In genomic region chr17:25111739-25112422, GRCm38 (mm10) we compare ENCODE assay signal across 9 mouse cellular contexts. TPM values are rescaled to one million over a fixed set of nuclear protein-coding genes. Genes with fewer than 3 reads are reported as not detected.
A peak's percentile ranks its signal among the peaks of the same experiment; 100 is the strongest.
DNase-seq lines count a peak whose midpoint lies in the region; ATAC-seq and TF ChIP-seq lines count a peak whose summit lies in the region.
"Had no signal": no experiment of that assay in that cellular context is flagged by ENCODE, and none has a peak within 500 bp of the region (broad histone marks: within the 10 kb centered on the region; RNA-seq: fewer than 3 reads in every experiment).

No protein-coding gene starts in this region.

- peaks cover 18% of the 10 kb centered on the region for H3K4me1 ChIP-seq in forebrain, embryonic 13.5 days
- peaks cover 2% of the 10 kb centered on the region; the same call in 1 of the 2 replicates for H3K4me1 ChIP-seq in forebrain, embryonic 11.5 days (replicated peaks; ENCODE audit: control insufficient read depth, insufficient read depth, low read length)
- H3K4me1 ChIP-seq in forebrain, postnatal 0 days (ENCODE audit: insufficient read depth) = peaks cover 10% of the 10 kb centered on the region; the same call in 1 of the 2 replicates

- ATAC-seq in forebrain, embryonic 13.5 days = no peak; the same call in 1 of the 2 replicates
- no peak for ATAC-seq in forebrain, embryonic 11.5 days (replicated peaks; ENCODE audit: low FRiP score)
- ATAC-seq in forebrain, postnatal 0 days = peak; percentile 75
- ATAC-seq in megakaryocyte progenitor cell, adult 5-6 weeks (replicated peaks; ENCODE audit: poor library complexity) = no peak
- no peak for ATAC-seq in monocyte, adult 5-6 weeks (replicated peaks; ENCODE audit: insufficient number of reproducible peaks, low FRiP score, low TSS enrichment, poor library complexity, severe bottlenecking)

- no peak for DNase-seq in forebrain, embryonic 11.5 days (ENCODE audit: low spot score)
- peak; percentile 63 for DNase-seq in adrenal gland, adult 2 months
- DNase-seq in forebrain, postnatal 0 days = peak; percentile 79
- DNase-seq in kidney, adult 9 months = peak; percentile 75
- DNase-seq in lung, postnatal 14 days = peak; percentile 63

- TF ChIP-seq CTCF in forebrain, postnatal 0 days (IDR thresholded peaks at IDR 0.05; ENCODE audit: low read depth) = no peak

- H3K9ac ChIP-seq in forebrain, embryonic 13.5 days = 0 out of 2 replicates have a peak overlapping the region, but pooled peaks have one; percentile 21
- H3K9ac ChIP-seq in forebrain, embryonic 11.5 days (ENCODE audit: low read length) = no peak overlapping the region
- H3K9ac ChIP-seq in forebrain, postnatal 0 days = no peak overlapping the region

- no peaks in the 10 kb centered on the region for H3K9me3 ChIP-seq in forebrain, embryonic 13.5 days (replicated peaks)
- H3K9me3 ChIP-seq in forebrain, embryonic 11.5 days (ENCODE audit: control insufficient read depth, low read length) = no peaks in the 10 kb centered on the region
- no peaks in the 10 kb centered on the region for H3K9me3 ChIP-seq in forebrain, postnatal 0 days (ENCODE audit: low read length)

- H3K36me3 ChIP-seq in forebrain, embryonic 13.5 days (ENCODE audit: poor library complexity, severe bottlenecking) = peaks cover 65% of the 10 kb centered on the region
- H3K36me3 ChIP-seq in forebrain, embryonic 11.5 days (ENCODE audit: control insufficient read depth, insufficient read depth, low read length) = no peaks in the 10 kb centered on the region; the same call in 1 of the 2 replicates
- H3K36me3 ChIP-seq in forebrain, postnatal 0 days (ENCODE audit: insufficient read depth) = peaks cover 35% of the 10 kb centered on the region

- no peak overlapping the region for H3K4me2 ChIP-seq in forebrain, embryonic 13.5 days
- H3K4me2 ChIP-seq in forebrain, embryonic 11.5 days (ENCODE audit: low read depth, low read length, severe bottlenecking) = no peak overlapping the region
- H3K4me2 ChIP-seq in forebrain, postnatal 0 days (ENCODE audit: low read depth) = peak overlapping the region; percentile 17; the same call in 1 of the 2 replicates

- 86% methylated on average over 8 of the region's 8 CpGs for WGBS in forebrain, embryonic 13.5 days
- WGBS in forebrain, embryonic 11.5 days = 91% methylated on average over 8 of the region's 8 CpGs
- 68% methylated on average over 8 of the region's 8 CpGs for WGBS in forebrain, postnatal 0 days

- no peaks in the 10 kb centered on the region for H3K27me3 ChIP-seq in forebrain, embryonic 13.5 days
- no peaks in the 10 kb centered on the region for H3K27me3 ChIP-seq in forebrain, embryonic 11.5 days (ENCODE audit: control insufficient read depth, insufficient read depth, low read length)
- H3K27me3 ChIP-seq in forebrain, postnatal 0 days (ENCODE audit: insufficient read depth, low read length) = no peaks in the 10 kb centered on the region

- no peak overlapping the region for H3K27ac ChIP-seq in forebrain, embryonic 13.5 days
- no peak overlapping the region for H3K27ac ChIP-seq in forebrain, embryonic 11.5 days (ENCODE audit: low read depth, low read length)
- peak overlapping the region; percentile 72 for H3K27ac ChIP-seq in forebrain, postnatal 0 days (ENCODE audit: low read depth, low read length)

- H3K4me3 ChIP-seq in forebrain, embryonic 13.5 days = no peak overlapping the region
- H3K4me3 ChIP-seq in forebrain, embryonic 11.5 days (ENCODE audit: low read depth, low read length) = no peak overlapping the region
- H3K4me3 ChIP-seq in forebrain, postnatal 0 days (ENCODE audit: low read depth, low read length) = no peak overlapping the region

RNA-seq across cellular contexts. Expression of gene Telo2, which starts 3.9 kb away (rescaled TPM):
- polyA plus RNA-seq in forebrain, embryonic 13.5 days (2015; fragmentation: Nextera tagmentation; extraction: Ambion mirVana) = 41.2 and 45.3 TPM in 2 replicates
- polyA plus RNA-seq in forebrain, embryonic 11.5 days (2014; fragmentation: Nextera tagmentation; extraction: Ambion mirVana) = 41.2 and 45.4 TPM in 2 replicates
- total RNA-seq in adrenal gland, adult 2 months (2021) = 10 to 100 TPM; 16.4 to 24.5 TPM
- 15.5 and 15.7 TPM in 2 replicates for polyA plus RNA-seq in adrenal gland, adult 2 months (2012; rRNA removed)
- total RNA-seq in forebrain, postnatal 0 days (2014; rRNA removed) = 51.9 and 92.2 TPM in 2 replicates
- polyA plus RNA-seq in forebrain, postnatal 0 days (2015; fragmentation: Nextera tagmentation; extraction: Ambion mirVana) = 32.4 and 35.6 TPM in 2 replicates
- 15.5 and 31.2 TPM in 2 replicates for total RNA-seq in megakaryocyte progenitor cell, adult 5-6 weeks (2015)
- 28.8 and 35.5 TPM in 2 replicates for total RNA-seq in megakaryocyte progenitor cell, adult 5-6 weeks (2017)
- total RNA-seq in monocyte, adult 5-6 weeks (2017) = 13.3 to 21.2 TPM (median 17.5 TPM) in 3 replicates

RNA-seq across cellular contexts. Expression of gene Ptx4, which starts 8.7 kb away (rescaled TPM):
- polyA plus RNA-seq in forebrain, embryonic 13.5 days (2015; fragmentation: Nextera tagmentation; extraction: Ambion mirVana) = not detected in 2 replicates
- 0.12 TPM in 1 of 2 replicates, not detected in the other for polyA plus RNA-seq in forebrain, embryonic 11.5 days (2014; fragmentation: Nextera tagmentation; extraction: Ambion mirVana)
- not detected for total RNA-seq in adrenal gland, adult 2 months (2021)
- polyA plus RNA-seq in adrenal gland, adult 2 months (2012; rRNA removed) = not detected in 2 replicates
- 1.2 TPM in 1 of 2 replicates, not detected in the other for total RNA-seq in forebrain, postnatal 0 days (2014; rRNA removed)
- 0.20 and 0.54 TPM in 2 replicates for polyA plus RNA-seq in forebrain, postnatal 0 days (2015; fragmentation: Nextera tagmentation; extraction: Ambion mirVana)
- not detected in 2 replicates for total RNA-seq in megakaryocyte progenitor cell, adult 5-6 weeks (2015)
- total RNA-seq in megakaryocyte progenitor cell, adult 5-6 weeks (2017) = not detected in 2 replicates
- total RNA-seq in monocyte, adult 5-6 weeks (2017) = not detected in 3 replicates

RNA-seq across cellular contexts. Expression of gene Clcn7, which starts 21.3 kb away (rescaled TPM):
- 23.6 and 29.6 TPM in 2 replicates for polyA plus RNA-seq in forebrain, embryonic 13.5 days (2015; fragmentation: Nextera tagmentation; extraction: Ambion mirVana)
- 24.2 and 25.4 TPM in 2 replicates for polyA plus RNA-seq in forebrain, embryonic 11.5 days (2014; fragmentation: Nextera tagmentation; extraction: Ambion mirVana)
- 10 to 100 TPM; 38.3 to 48.6 TPM for total RNA-seq in adrenal gland, adult 2 months (2021)
- 33.9 and 37.4 TPM in 2 replicates for polyA plus RNA-seq in adrenal gland, adult 2 months (2012; rRNA removed)
- 29.2 and 33.1 TPM in 2 replicates for total RNA-seq in forebrain, postnatal 0 days (2014; rRNA removed)
- 14.8 and 19.0 TPM in 2 replicates for polyA plus RNA-seq in forebrain, postnatal 0 days (2015; fragmentation: Nextera tagmentation; extraction: Ambion mirVana)
- 7.3 and 7.8 TPM in 2 replicates for total RNA-seq in megakaryocyte progenitor cell, adult 5-6 weeks (2015)
- total RNA-seq in megakaryocyte progenitor cell, adult 5-6 weeks (2017) = 8.1 and 9.6 TPM in 2 replicates
- total RNA-seq in monocyte, adult 5-6 weeks (2017) = 16.3 to 21.8 TPM (median 20.8 TPM) in 3 replicates

RNA-seq across cellular contexts. Expression of gene Tmem204, which starts 28.5 kb away (rescaled TPM):
- polyA plus RNA-seq in forebrain, embryonic 13.5 days (2015; fragmentation: Nextera tagmentation; extraction: Ambion mirVana) = 7.7 and 10.1 TPM in 2 replicates
- 9.8 and 13.2 TPM in 2 replicates for polyA plus RNA-seq in forebrain, embryonic 11.5 days (2014; fragmentation: Nextera tagmentation; extraction: Ambion mirVana)
- 10 to 100 TPM; 32.2 to 44.8 TPM for total RNA-seq in adrenal gland, adult 2 months (2021)
- polyA plus RNA-seq in adrenal gland, adult 2 months (2012; rRNA removed) = 59.2 and 64.1 TPM in 2 replicates
- 9.0 and 11.9 TPM in 2 replicates for total RNA-seq in forebrain, postnatal 0 days (2014; rRNA removed)
- polyA plus RNA-seq in forebrain, postnatal 0 days (2015; fragmentation: Nextera tagmentation; extraction: Ambion mirVana) = 10.3 and 10.6 TPM in 2 replicates
- total RNA-seq in megakaryocyte progenitor cell, adult 5-6 weeks (2015) = not detected in 2 replicates
- not detected in 2 replicates for total RNA-seq in megakaryocyte progenitor cell, adult 5-6 weeks (2017)
- not detected in 3 replicates for total RNA-seq in monocyte, adult 5-6 weeks (2017)

RNA-seq across cellular contexts. Expression of gene Ccdc154, which starts 50.4 kb away (rescaled TPM):
- not detected in 2 replicates for polyA plus RNA-seq in forebrain, embryonic 13.5 days (2015; fragmentation: Nextera tagmentation; extraction: Ambion mirVana)
- polyA plus RNA-seq in forebrain, embryonic 11.5 days (2014; fragmentation: Nextera tagmentation; extraction: Ambion mirVana) = 0.08 TPM in 1 of 2 replicates, not detected in the other
- under 1 TPM in 1 of 2 experiments, not detected in 1; 0.12 TPM for total RNA-seq in adrenal gland, adult 2 months (2021)
- 0.03 and 0.07 TPM in 2 replicates for polyA plus RNA-seq in adrenal gland, adult 2 months (2012; rRNA removed)
- total RNA-seq in forebrain, postnatal 0 days (2014; rRNA removed) = 0.05 TPM in 1 of 2 replicates, not detected in the other
- polyA plus RNA-seq in forebrain, postnatal 0 days (2015; fragmentation: Nextera tagmentation; extraction: Ambion mirVana) = not detected in 2 replicates
- total RNA-seq in megakaryocyte progenitor cell, adult 5-6 weeks (2015) = not detected in 2 replicates
- 0.14 TPM in 1 of 2 replicates, not detected in the other for total RNA-seq in megakaryocyte progenitor cell, adult 5-6 weeks (2017)
- total RNA-seq in monocyte, adult 5-6 weeks (2017) = not detected in 3 replicates
- polyA plus RNA-seq: large intestine, adult 2 months had no signal
